Mouse (Mus musculus): Measurements from ENCODE around the gene Tmem39b. TPM values are rescaled to one million over a fixed set of nuclear protein-coding genes. Genes with fewer than 3 reads are reported as not detected.

The Tmem39b gene
- polyA plus RNA-seq, 1 experiment from 2014 or later: 7.7 TPM

Small RNAs within 50 kb of the gene (microRNA-seq; reads per million reads assigned to microRNA genes)
- not detected for gene Mir7016 (ENCODE audit: borderline number of aligned reads)

Other genes with a start within 250 kb of the Tmem39b start
- gene Bsdc1, start 235.3 kb downstream of the Tmem39b start, polyA plus RNA-seq (2015; fragmentation: Nextera tagmentation; extraction: Ambion mirVana): 18.4 and 19.1 TPM in 2 replicates
- 0.09 TPM in 1 of 2 replicates, not detected in the other for gene Tssk3, start 205.8 kb downstream of the Tmem39b start, polyA plus RNA-seq (2015; fragmentation: Nextera tagmentation; extraction: Ambion mirVana)
- gene Fam229a, start 205.6 kb downstream of the Tmem39b start, polyA plus RNA-seq (2015; fragmentation: Nextera tagmentation; extraction: Ambion mirVana): 0.62 TPM in 1 of 2 replicates, not detected in the other
- gene Marcksl1, start 183.3 kb downstream of the Tmem39b start, polyA plus RNA-seq (2015; fragmentation: Nextera tagmentation; extraction: Ambion mirVana): 382 and 399 TPM in 2 replicates
- gene Hdac1, start 154.1 kb downstream of the Tmem39b start, polyA plus RNA-seq (2015; fragmentation: Nextera tagmentation; extraction: Ambion mirVana): 310 and 317 TPM in 2 replicates
- 1,471 and 1,532 TPM in 2 replicates for gene Lck, start 123.2 kb downstream of the Tmem39b start, polyA plus RNA-seq (2015; fragmentation: Nextera tagmentation; extraction: Ambion mirVana)
- gene Fam167b, start 118.3 kb downstream of the Tmem39b start, polyA plus RNA-seq (2015; fragmentation: Nextera tagmentation; extraction: Ambion mirVana): 2.6 and 3.7 TPM in 2 replicates
- gene Eif3i, start 96.2 kb downstream of the Tmem39b start, polyA plus RNA-seq (2015; fragmentation: Nextera tagmentation; extraction: Ambion mirVana): 325 and 333 TPM in 2 replicates
- 190 and 230 TPM in 2 replicates for gene Tmem234, start 96.2 kb downstream of the Tmem39b start, polyA plus RNA-seq (2015; fragmentation: Nextera tagmentation; extraction: Ambion mirVana)
- 3.0 and 3.3 TPM in 2 replicates for gene Dcdc2b, start 82.6 kb downstream of the Tmem39b start, polyA plus RNA-seq (2015; fragmentation: Nextera tagmentation; extraction: Ambion mirVana)
- gene Iqcc, start 77.7 kb downstream of the Tmem39b start, polyA plus RNA-seq (2015; fragmentation: Nextera tagmentation; extraction: Ambion mirVana): 39.5 and 40.6 TPM in 2 replicates
- 81.7 and 87.2 TPM in 2 replicates for gene Ccdc28b, start 72.9 kb downstream of the Tmem39b start, polyA plus RNA-seq (2015; fragmentation: Nextera tagmentation; extraction: Ambion mirVana)
- gene Txlna, start 55.8 kb downstream of the Tmem39b start, polyA plus RNA-seq (2015; fragmentation: Nextera tagmentation; extraction: Ambion mirVana): 57.4 and 64.5 TPM in 2 replicates
- 8.9 and 11.6 TPM in 2 replicates for gene Kpna6, start 24.1 kb downstream of the Tmem39b start, polyA plus RNA-seq (2015; fragmentation: Nextera tagmentation; extraction: Ambion mirVana)
- 127 and 145 TPM in 2 replicates for gene Khdrbs1, start 45.5 kb upstream of the Tmem39b start, polyA plus RNA-seq (2015; fragmentation: Nextera tagmentation; extraction: Ambion mirVana)
- 526 and 559 TPM in 2 replicates for gene Ptp4a2, start 114.4 kb upstream of the Tmem39b start, polyA plus RNA-seq (2015; fragmentation: Nextera tagmentation; extraction: Ambion mirVana)
- gene Spocd1, start 232.4 kb upstream of the Tmem39b start, polyA plus RNA-seq (2015; fragmentation: Nextera tagmentation; extraction: Ambion mirVana): 0.05 and 0.06 TPM in 2 replicates